Mouse (Mus musculus) brain, embryonic 14.5 days (tissue): ENCODE measurements around the gene Abcc6.

ENCODE experiments used
- CTCF ChIP-seq: fragments of 200-500 bp; IDR thresholded peaks from 2 replicates; pipeline ENCODE4 v1.5.1; 2012; ENCODE audit warnings: inconsistent platforms, mild to moderate bottlenecking, moderate library complexity, borderline replicate concordance; ENCODE audit not compliant: insufficient read depth, insufficient read length; ENCODE audit errors: extremely low read depth
- POLR2A ChIP-seq: fragments of 200-500 bp; IDR thresholded peaks from 2 replicates; pipeline ENCODE4 v1.6.1; 2012; ENCODE audit warnings: mild to moderate bottlenecking, inconsistent platforms, borderline replicate concordance; ENCODE audit not compliant: poor library complexity, insufficient read depth, insufficient read length, severe bottlenecking; ENCODE audit errors: extremely low read depth

GRCm38 (mm10) chr7:46053566-46053965, 23.5 kb upstream of the Abcc6 start:
- no peak for TF ChIP-seq POLR2A
- no peak for TF ChIP-seq CTCF
